Mouse (Mus musculus) heart, adult 9 months (tissue): ENCODE measurements at regions not wholly inside any gene's neighbourhood (a gene's known extent, or its start where the extent isn't known, plus 50 kb on each side); places are given as distances from the start of the nearest gene placed in this dataset.
A peak's percentile ranks its signal among the peaks of the same experiment; 100 is the strongest.

Experiments used
- DNase-seq, 2 experiments: peaks; one replicate each; pipeline ENCODE4 v3.0.0; 2022; ENCODE audit warnings: low spot score in 2 of 2

- DNase-seq = no peak
Observed at GRCm38 (mm10) chr12:109662179-109662578, 62.0 kb upstream of the Rtl1 start.

DNA sequence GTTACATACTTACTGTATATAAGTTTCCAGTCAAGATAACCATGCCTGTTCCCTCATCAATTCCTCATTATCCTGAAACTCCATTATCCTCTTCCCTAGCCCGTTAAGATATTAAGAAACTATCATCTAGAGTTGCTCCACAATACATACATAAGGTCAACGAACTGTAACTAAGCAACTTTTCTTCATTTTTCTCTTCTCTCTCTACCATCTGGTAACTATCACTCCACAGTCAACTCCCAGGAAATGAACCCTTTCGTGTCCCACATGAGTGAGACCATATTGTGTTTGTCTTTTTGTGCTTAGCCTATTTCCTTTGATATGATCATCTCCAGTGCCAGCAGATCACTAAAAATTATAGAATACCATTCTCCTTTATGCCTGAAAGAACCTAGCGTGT, 74.6 kb upstream of the Rtl1 start:
- no peak for DNase-seq

DNA sequence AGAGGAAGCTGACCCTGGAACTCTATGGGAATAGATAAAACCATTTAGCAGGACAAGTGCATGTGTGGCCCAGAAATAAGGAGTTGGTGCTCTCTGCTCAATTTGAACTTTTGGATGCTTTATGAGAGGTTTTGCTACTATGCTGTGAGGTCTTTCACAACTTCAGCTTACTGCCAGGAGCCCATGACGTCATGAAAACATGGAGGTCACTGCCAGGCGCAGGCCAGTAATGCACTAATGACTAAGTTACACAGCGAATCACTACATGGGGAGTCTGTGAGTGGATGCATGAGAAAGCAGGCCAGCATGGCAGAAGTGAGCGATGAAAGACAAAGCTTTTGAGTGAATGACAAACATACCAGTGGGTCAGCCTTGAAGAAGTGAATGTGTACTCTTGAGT, 93.9 kb upstream of the Rtl1 start:
- DNase-seq = no peak

DNA sequence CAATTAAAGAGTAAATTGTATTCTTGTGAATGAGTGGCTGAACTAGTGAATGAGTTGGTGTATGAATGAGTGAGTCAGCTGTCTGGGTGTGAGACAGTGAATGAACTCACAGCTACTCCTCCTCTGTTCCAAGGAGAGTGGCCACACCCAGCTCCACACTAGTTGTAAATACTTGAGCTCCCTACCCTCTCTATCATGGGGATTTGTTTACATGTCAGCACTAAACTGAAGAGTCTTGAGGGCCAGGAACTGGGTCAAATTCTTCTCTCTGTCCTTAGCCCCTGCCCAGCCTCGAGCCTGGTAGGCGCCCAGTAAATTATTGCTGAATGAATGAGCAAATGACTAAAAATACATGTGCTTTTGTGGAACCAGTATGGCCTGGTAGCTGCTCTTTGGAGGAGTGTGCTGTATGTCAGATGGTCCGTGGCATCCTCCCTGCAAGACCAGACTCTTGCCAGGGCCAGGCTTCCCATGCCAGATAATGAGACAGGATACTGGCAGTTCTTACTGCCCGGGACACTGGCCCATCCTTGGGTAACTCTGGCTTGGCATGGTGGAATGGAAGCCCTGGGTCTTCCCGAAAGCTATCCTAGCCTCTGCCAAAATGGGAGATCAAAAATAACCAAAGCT, 94.8 kb upstream of the Rtl1 start:
- peak in 1 of 2 experiments; percentile 1 for DNase-seq

DNA sequence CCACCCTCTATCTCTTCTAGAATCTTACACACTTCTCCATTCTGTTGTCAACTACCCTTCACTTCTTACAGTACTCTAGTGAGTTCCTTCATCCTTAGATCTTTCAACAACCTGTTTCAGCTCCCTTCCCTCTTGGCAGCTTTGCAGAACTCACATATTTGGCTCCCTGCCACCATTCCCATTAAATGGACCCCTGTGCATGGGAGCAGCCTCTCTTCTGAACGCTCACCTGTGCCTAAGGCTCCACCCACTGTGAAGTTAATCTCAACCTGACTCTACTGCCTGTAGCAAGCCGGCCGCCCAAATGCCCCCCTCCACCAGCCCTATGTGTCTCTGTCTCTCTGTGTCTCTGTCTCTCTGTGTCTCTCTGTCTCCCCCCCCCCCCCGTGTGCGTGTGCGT, 106.7 kb upstream of the Rtl1 start:
- DNase-seq = no peak

GRCm38 (mm10) chr12:109709661-109710060, 109.5 kb upstream of the Rtl1 start:
- no peak for DNase-seq

DNA sequence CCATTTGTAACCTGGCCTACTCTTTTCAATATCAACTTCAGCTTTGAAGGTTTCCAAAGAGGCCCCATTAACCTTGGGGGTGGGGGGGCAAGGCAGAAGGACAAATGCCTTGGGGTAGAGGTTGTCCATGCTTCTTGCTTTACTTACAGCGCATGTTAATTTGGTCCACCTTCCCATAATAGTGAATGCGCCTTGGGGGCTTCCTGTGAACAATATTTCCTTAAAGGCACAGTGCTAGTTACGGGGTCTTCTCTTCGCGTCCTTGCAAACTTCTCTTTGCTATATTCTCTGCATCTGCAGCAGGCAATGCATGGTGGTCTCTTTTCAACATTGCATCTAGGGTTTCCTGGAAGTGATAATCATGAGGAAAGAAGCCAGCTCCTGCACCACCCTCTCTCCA, 111.3 kb upstream of the Rtl1 start:
- DNase-seq = no peak

DNA sequence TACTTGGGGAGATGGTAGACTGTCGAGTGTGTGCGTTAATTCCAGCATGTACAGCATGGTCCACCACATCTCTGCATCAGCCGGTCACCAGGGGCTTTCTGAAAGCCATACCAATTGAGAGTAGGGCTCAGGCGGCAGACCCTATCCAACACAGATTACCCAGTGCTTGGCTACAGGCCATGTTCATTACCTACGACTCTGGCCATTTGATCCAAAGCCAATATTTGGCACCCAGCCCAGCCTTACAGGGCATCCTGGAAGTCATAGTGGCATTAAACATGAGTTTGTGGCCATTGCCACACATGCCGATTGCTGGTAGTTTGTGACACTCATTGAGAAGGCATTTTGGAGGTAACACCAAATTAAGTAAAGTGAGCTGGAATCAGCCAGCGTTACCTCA, 111.8 kb upstream of the Rtl1 start:
- no peak for DNase-seq

DNA sequence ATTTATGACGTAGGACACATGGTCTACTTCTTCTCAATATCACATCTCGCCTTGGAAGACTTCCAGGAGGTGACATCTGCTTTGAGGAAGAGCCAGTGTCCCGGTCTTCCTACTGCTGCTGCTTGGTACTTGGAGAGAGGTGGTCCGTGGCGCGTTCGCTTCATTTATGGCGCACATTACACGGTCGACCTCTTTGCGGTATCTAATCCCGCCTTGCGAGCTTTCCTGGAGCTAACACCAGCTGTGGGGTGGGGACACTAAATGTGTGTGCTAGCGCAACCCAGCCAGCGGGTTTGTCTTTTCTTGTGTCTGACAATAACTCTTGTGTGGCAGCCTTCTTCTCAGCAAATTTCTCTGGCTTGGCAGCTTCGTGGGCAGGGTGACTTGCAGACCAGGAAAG, 112.3 kb upstream of the Rtl1 start:
- no peak for DNase-seq

DNA sequence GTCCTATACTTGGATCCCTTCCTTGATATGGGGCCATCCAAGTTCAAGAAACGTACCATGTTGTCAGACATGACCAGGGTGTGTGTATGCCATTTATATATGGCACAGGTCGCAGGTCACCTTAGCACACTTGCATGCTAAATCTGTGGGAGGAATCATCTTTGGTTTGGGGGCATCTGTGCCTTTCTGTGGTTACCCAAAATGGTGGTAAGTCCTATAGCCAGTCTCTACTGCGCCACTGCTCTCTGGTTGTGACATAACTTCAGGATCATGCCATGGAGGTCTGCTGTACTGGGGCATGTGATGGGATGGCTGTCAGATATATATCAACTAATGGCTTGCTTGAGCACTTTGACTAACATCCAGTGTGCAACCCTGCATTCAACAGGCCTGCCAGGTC, 112.9 kb upstream of the Rtl1 start:
- DNase-seq = no peak

DNA sequence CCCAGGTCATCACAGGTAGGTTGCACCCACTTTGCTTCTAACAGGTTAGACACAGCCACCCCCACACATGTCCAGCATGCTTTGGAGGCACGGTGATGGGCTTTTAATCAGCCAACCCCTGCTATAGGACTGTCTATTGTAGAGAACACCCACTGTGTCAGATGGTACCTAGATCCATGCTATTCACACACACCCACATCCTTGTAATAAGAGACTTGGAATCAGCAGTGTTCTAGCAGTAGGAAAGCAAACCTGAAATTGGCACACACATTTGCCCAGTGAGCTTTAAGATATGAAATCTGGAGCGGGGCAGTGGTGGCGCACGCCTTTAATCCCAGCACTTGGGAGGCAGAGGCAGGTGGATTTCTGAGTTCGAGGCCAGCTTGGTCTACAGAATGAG, 113.9 kb upstream of the Rtl1 start:
- DNase-seq = no peak

DNA sequence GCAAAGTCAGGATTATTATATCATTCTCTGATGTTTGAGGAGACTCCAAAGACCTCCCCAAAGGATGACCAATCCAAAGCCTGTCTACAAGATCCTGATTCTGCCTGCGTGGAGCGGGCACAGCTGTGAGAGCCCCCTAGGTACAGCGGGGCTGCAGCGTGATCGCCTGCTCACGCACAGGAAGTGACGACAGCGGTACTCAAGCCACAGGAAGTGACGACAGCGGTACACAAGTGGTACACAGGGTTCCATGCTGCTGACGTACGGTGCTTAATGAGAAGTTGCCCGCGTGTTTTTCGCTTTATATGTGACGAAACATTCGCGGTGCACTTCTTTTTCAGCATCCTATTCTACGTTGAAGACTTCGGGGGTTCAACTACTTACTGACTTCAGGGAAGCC, 116.9 kb upstream of the Rtl1 start:
- no peak for DNase-seq

DNA sequence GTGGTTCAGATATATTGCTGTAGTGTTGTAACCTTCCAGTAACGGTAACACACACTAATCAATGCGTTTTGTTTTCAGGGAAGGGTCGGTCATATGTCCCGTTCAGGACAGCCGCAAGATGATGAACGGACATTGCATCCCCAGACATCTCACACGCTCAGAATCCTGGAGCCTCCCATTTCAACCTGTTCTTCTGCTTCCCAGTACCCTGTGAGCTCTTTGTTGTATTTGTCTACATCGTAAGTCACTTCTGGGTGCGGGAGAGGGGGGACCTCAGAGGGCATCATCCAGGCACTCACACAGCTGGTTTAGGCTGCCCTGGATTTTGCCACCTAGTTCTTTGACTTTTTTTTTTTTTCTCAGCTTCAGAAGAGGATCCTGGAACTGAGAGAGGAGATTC, 117.9 kb upstream of the Rtl1 start:
- DNase-seq = no peak

DNA sequence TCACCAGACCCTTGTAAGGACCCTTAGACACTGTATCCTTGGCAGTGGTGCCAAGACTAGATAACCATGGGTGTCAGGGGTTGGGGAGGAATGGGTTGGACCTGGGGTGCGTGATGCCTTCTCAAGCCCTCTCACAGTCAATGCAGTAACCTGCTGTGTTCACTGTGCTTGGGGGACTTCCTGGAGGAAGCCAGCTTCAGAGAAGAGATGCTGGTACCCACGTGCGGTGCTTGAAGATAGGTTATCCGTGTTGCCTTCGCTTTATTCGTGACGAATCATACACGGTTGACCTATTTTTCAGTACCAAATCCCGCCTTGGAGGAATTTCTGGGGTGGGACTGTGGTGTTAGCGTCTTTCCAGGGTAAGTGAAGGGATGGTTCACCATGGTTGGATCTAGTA, 138.1 kb upstream of the Rtl1 start:
- no peak for DNase-seq

DNA sequence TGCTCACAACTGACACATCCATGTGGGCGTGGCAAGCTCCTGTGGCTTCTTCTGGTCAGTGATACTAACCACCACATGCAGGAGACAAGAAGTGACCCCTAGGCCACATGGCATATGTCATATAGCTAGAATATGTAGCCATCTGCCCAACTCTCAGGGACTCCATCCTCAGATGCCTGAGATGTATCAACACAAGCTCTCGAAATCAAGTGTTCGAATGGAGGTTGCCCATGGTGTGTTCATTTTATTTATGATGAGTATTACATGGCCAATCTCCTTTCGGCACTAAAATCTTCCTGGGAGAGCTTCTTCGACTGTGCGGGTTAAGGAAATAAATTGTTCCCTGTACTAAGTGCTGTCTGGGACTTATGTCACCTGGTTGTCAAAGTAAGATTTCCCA, 138.8 kb upstream of the Rtl1 start:
- no peak for DNase-seq

DNA sequence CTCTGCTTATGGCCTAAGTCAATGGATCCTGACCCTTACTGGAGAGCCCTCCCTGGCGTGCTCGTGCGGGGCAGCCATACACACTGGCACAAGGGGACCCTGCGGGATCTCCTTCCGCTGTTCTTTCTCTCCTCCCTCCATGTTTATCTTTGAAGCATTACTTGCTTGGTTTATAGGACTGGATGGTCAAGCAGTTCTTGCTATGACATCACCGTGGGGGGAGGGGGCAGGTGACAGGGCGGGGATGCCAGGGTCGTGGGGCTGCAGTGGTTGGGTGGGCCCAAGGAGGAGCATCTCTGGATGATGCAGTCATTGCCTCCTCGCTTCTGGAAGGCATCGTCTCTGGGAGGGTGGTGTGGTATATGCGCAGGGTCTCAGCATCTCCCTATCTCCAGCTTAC, 142.4 kb upstream of the Rtl1 start:
- DNase-seq = no peak

DNA sequence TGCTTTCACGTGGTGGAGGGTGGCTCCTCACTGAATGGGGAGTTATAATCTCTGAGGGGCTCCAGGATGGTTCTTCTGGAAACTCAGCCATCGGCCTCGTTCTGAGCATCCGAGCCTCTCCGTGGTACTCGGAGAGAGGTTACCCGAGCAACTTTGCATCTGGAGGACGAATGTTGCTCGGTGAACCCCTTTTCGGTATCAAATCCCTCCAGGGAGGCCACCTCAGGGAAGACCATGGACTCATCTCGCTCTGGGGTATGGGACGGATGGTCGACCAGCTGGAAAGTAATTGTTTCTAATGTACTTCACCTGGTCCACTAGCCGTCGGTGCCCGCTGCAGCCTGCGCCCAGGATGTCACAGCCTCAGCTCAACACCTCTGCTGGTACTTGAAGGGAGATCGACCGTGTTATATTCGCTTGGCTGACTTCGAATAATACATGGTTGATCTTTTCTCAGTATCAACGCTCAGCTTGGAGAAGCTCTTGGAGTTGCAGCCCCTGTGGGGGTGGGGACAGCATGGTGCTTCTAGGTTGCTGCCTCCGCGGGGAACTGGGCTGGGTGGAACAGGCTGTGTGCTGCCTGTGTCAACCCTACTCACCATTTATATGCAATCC, 143.0 kb upstream of the Rtl1 start:
- DNase-seq = no peak

- DNase-seq = no peak
Observed at GRCm38 (mm10) chr12:109744186-109744585, 144.1 kb upstream of the Rtl1 start.

DNA sequence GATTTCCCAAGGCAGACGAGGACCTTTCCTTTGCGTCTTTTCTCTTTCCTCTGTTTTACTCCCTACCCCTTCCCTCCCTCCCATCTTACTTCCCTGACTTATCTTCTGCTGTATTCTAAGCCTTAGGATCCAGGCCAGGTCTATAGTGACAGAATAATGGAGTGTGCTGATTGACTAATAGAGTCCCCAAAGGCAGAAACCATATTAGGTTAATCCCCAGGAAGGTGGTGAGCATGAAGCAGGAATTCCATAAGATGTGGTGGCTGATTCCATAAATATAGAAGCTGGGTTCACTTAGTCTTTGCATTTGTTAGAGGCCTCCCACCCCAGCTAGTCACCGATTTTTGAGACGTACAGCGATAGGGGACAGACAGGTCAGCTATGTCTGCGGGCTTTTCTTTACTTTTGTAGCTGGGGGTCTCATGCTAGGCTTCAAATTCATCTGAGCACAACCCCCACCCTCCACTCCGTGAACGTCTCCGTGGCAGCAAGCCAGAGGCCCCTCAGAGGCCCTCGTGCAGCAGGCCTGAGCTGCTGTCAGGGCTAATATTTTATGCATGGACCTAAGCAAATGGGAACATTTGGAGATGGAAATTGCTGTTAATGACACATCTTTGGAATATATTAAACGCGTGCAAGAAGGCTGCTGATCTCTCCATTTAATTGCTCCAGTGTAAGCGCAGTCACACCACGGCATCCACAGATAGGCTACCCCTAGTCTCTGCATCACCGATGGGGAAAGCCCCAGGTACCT, 145.8 kb upstream of the Rtl1 start:
- DNase-seq = no peak

DNA sequence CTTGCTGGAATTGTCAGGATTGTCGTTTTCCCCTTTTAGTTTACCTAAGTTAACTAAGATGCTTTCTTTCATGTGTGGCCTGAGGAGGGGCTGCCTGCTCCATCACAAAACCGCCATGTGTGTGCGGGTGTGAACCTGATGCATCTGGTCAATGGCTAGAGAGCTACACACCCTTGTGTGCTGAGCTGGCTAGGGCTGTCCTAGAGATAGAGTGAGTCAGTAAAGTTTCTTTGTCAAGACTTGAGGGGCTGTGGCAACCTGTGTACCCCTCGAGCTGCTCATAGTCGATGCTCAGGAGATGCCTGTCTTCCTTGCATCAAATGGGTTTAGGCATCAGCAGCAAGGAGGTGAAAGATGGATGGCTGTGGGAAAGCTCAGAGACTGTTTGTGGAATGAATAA, 147.1 kb upstream of the Rtl1 start:
- no peak for DNase-seq

GRCm38 (mm10) chr12:109747776-109748175, 147.6 kb upstream of the Rtl1 start:
- DNase-seq = no peak

GRCm38 (mm10) chr12:109748326-109749059, 148.4 kb upstream of the Rtl1 start:
- DNase-seq = no peak

GRCm38 (mm10) chr12:109749256-109749655, 149.1 kb upstream of the Rtl1 start:
- no peak for DNase-seq
